Mouse (Mus musculus) forebrain, embryonic 10.5 days (tissue): ENCODE results near the gene Vps13d. TPM values are rescaled to one million over a fixed set of nuclear protein-coding genes. Genes with fewer than 3 reads are reported as not detected.
A peak's percentile ranks its signal among the peaks of the same experiment; 100 is the strongest.

Experiments
- DNase-seq: peaks from one replicate; pipeline ENCODE4 v3.0.0-alpha.2; 2017; ENCODE audit warnings: low spot score; ENCODE audit errors: extremely low spot score
- H3K27ac ChIP-seq: fragments of 300-500 bp; sonication (generic); 2 replicates; pipeline ENCODE4 v1.5.1; 2016; ENCODE audit warnings: mild to moderate bottlenecking
- H3K27me3 ChIP-seq: fragments of 300-500 bp; sonication (generic); 2 replicates; pipeline ENCODE4 v1.6.1; 2016; ENCODE audit warnings: mild to moderate bottlenecking; ENCODE audit not compliant: poor library complexity, severe bottlenecking
- H3K36me3 ChIP-seq: fragments of 300-500 bp; sonication (generic); replicated peaks from 2 replicates; pipeline ENCODE4 v1.6.1; 2016; ENCODE audit warnings: mild to moderate bottlenecking, moderate library complexity
- H3K4me1 ChIP-seq: fragments of 300-500 bp; sonication (generic); 2 replicates; pipeline ENCODE4 v1.6.1; 2016
- H3K4me3 ChIP-seq: fragments of 300-500 bp; sonication (generic); 2 replicates; pipeline ENCODE4 v1.5.1; 2016; ENCODE audit warnings: mild to moderate bottlenecking, moderate library complexity
- H3K9me3 ChIP-seq: fragments of 300-500 bp; sonication (generic); 2 replicates; pipeline ENCODE4 v1.6.1; 2016; ENCODE audit warnings: mild to moderate bottlenecking, moderate library complexity
- WGBS: fragments of 180-500 bp; shearing (Covaris S2); methylation state at CpG from one replicate; pipeline ENCODE4 v1.1.7; 2016; 5-methylcytosine and 5-hydroxymethylcytosine counted together
- polyA plus RNA-seq: library from polyadenylated mRNA; unstranded; fragments of >200 nt; fragmentation: Nextera tagmentation; extraction: Ambion mirVana; gene quantifications from 2 replicates; pipeline ENCODE4 v1.2.1, GENCODE M21; 2016

Vps13d gene
- polyA plus RNA-seq, 1 experiment from 2014 or later = 5.8 TPM

DNA sequence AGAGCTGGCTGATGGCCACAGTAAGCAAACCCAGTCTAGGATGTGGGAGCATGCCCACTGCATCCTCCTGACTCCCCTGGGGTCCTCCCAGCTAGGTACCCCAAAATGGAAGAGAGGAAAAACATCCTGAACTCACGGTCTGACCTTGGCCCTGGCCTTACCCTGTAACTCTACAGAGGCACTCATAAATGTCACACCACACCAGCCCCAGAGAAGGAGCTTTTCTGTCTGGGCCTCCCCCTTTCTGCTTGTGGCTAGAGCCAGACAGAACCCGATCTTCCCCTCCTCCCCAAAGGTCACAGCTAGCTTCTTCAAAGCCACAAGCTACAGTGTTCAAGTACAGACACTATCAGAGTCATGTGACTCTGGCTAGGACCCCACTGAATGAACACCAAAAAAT lies 26.6 kb upstream of the Vps13d start:
- H3K9me3 ChIP-seq = no peaks in the 10 kb centered on the region
- no peak overlapping the region for H3K27ac ChIP-seq
- H3K36me3 ChIP-seq = no peaks in the 10 kb centered on the region
- 84% methylated on average over 2 of the region's 2 CpGs for WGBS
- no peak for DNase-seq
- no peaks in the 10 kb centered on the region for H3K27me3 ChIP-seq
- H3K4me1 ChIP-seq = no peaks in the 10 kb centered on the region
- no peak overlapping the region for H3K4me3 ChIP-seq

DNA sequence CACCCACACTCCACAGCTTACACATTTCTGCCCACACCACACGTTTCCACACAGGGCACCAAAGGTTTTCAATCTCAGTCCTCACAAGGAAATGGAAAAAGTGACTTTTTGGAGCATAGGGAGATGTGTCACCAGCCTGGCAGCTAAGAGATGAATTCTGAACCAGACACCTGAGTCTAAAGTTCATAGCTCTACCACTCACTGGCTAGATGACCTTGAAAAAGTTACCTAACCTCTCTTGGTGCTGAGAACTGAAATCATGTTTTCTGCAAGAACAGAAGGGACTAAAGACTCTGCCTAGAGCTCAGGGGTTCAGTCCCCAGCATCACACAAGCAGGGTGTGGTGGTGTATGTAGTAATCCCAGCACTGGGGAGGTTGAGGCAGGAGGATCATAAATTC lies 25.2 kb upstream of the Vps13d start:
- peaks cover 2% of the 10 kb centered on the region for H3K4me1 ChIP-seq
- H3K27ac ChIP-seq = no peak overlapping the region
- WGBS = 82% methylated on average over 1 of the region's 1 CpGs
- no peaks in the 10 kb centered on the region for H3K9me3 ChIP-seq
- DNase-seq = no peak
- H3K27me3 ChIP-seq = no peaks in the 10 kb centered on the region
- no peak overlapping the region for H3K4me3 ChIP-seq
- H3K36me3 ChIP-seq = no peaks in the 10 kb centered on the region

DNA sequence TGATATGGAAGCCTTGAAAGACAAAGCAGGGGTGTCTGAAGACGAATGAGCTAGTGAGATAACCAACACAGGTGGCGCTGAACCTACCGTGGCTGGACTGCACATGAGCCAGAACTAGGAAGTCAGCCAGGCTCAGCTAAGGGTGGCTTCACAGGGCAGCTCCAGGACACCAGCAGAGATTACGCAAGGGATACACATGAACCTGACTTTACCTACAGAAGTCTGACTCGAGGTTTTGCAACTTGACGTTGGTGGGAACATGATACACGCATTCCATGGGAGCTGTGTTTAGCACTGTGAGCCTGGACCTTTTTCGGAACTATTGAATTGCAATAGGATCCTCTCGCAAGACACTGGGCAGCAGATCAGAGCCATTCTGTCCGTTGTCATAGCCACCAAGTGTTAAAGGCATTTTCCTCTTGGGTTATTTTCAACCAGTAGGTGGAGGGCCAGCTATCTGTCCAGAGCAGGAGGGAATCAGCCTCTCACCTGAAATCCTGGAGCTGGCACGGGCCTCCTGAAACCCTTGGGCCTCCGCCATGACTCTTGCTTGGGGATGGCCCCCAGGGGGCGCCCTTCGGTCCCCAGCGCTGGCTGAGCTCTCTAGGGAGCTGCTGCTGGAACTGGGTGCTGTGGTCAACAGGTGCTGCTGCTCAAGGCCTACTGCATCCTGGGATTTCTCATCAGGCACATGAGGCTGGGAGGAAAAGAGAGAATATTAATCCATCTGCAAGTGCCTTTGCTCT lies 24.6 kb upstream of the Vps13d start:
- H3K27me3 ChIP-seq = no peaks in the 10 kb centered on the region
- H3K36me3 ChIP-seq = no peaks in the 10 kb centered on the region
- no peak for DNase-seq
- H3K4me3 ChIP-seq = no peak overlapping the region
- 65% methylated on average over 15 of the region's 15 CpGs for WGBS
- no peak overlapping the region for H3K27ac ChIP-seq
- H3K9me3 ChIP-seq = no peaks in the 10 kb centered on the region
- H3K4me1 ChIP-seq = peaks cover 8% of the 10 kb centered on the region

DNA sequence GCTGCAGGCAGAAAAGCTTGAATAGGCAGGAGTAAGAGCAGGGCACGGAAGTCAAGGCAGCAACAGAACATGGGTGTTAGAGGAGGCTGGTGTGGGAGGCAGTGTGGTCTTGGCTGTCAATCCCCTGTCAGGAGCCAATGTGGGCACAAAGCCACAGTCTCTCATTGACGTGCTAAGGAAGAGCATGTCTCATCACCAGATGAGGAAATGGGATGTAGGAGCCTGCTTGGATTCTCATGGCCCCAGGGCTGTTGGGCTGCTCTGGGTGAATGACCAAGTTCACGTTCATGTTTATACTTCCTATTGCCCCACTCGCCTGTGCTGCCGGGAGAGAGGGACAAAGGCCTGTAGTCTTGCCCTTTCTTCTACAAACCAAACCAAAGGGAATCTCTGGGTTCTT lies 23.0 kb upstream of the Vps13d start:
- Histone ChIP-seq H3K27ac (no peak overlapping the region), H3K4me1 (peaks cover 9% of the 10 kb centered on the region), H3K4me3 (no peak overlapping the region), H3K27me3 (no peaks in the 10 kb centered on the region), H3K9me3 (no peaks in the 10 kb centered on the region), H3K36me3 (no peaks in the 10 kb centered on the region)
- WGBS = 73% methylated on average over 5 of the region's 5 CpGs
- DNase-seq = no peak

DNA sequence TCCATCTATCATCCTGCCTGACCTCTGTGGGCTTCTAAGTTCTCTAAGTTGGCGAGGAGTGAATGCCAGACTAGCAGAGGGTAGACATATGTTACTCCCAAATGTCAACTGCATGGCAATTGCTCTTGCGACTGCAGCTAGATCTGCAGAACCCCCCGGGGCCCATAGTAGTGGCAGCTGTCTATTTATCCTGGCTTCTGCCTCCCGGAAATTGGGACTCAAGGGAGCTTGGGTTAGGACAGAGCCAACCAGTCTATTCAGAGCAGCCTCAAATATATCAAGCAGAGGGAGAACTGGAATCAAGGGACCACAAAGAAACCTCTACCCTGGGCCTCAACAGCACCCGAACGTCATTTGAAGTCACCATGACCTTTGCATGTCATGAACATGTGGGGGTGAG lies 22.2 kb upstream of the Vps13d start:
- Histone ChIP-seq H3K4me1 (peaks cover 9% of the 10 kb centered on the region), H3K27me3 (no peaks in the 10 kb centered on the region), H3K27ac (no peak overlapping the region), H3K9me3 (no peaks in the 10 kb centered on the region), H3K36me3 (no peaks in the 10 kb centered on the region), H3K4me3 (no peak overlapping the region)
- DNase-seq = no peak
- WGBS = 90% methylated on average over 6 of the region's 6 CpGs

DNA sequence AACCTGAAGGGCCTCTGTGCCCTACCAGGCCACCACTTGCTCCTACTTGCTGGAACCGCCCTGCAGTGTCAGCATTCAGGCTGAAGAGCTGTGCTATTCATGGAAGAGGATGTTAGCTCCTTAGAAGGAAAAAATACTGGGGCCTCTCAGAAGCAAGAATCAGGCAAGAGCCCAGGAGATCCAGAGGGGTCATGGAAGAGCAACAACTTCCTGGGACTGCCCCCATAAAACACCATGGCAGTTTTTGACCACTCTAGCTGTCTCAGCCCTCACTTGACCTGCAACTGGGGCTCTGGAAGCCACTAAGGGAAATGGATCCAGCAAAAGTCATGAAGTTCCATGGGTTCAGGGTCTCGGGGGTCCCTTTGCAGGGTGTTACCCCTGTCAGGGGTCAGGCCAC lies 20.6 kb upstream of the Vps13d start:
- WGBS = 91% methylated on average over 2 of the region's 2 CpGs
- H3K4me3 ChIP-seq = no peak overlapping the region
- no peaks in the 10 kb centered on the region for H3K9me3 ChIP-seq
- H3K4me1 ChIP-seq = peaks cover 9% of the 10 kb centered on the region
- no peaks in the 10 kb centered on the region for H3K27me3 ChIP-seq
- no peak overlapping the region for H3K27ac ChIP-seq
- no peaks in the 10 kb centered on the region for H3K36me3 ChIP-seq
- DNase-seq = no peak

DNA sequence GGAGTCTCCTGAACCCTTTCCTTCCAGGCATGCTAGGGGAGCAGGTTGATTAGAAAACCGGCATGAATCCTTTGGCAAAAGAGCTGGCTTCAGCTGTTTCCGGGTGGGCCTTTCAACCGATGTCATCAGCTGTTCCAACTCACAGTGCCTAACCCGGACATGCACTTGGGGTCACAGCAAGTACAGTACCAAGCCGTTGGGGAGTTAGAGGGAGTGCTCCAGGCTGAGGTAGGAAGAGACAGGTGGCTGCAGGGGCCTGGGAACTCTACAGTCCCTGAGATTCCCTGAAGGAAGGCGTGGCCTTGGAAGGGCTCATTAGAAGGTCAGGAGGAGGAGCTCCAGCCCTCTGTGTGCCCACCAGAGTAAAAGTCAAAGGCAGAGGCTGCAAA lies 20.0 kb upstream of the Vps13d start:
- H3K36me3 ChIP-seq = no peaks in the 10 kb centered on the region
- H3K27me3 ChIP-seq = no peaks in the 10 kb centered on the region
- no peaks in the 10 kb centered on the region for H3K9me3 ChIP-seq
- H3K4me1 ChIP-seq = peaks cover 11% of the 10 kb centered on the region
- no peak for DNase-seq
- 66% methylated on average over 6 of the region's 6 CpGs for WGBS
- no peak overlapping the region for H3K4me3 ChIP-seq
- H3K27ac ChIP-seq = 0 out of 2 replicates have a peak overlapping the region, but pooled peaks have one; percentile 35

DNA sequence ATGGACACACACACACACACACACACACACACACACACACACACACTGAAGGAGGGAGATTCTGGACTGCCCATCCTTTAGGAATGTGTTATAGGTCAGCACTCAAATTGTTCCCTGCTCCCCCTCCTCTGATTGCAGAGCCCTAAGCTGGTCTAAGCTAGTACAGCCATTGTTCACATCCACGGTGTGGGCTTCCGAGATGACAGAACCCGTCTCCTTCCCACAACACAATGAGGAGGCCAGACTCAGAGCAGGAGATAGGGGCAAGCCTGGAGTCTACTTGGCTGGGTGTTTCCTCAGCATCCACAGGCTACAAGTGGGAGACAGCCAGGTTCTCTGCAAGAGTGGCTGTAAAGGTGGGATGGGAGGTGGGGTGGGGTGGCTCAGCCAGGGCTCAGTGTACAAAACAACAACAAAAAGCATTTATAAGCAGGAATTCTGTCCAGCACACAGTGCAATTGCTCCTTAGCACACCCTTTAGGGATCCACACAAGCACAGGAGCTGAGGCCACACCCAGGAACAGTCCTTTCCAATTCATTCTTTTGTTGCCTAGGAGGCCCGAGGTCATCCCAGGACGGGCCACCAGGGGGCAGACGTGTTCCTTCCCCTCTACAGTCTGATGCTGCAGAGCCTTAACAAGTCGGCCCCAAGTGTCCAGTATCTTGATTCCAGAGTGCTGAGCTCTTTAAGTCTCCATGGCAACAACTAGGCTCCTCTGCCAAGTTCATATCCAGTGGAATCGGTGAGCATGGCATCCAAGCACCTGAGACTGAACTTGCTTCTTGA lies 19.4 kb upstream of the Vps13d start:
- Histone ChIP-seq H3K27me3 (no peaks in the 10 kb centered on the region), H3K4me3 (no peak overlapping the region), H3K27ac (peak overlapping the region; percentile 65), H3K9me3 (no peaks in the 10 kb centered on the region), H3K36me3 (no peaks in the 10 kb centered on the region), H3K4me1 (peaks cover 15% of the 10 kb centered on the region)
- peak; percentile 90 for DNase-seq
- 36% methylated on average over 8 of the region's 8 CpGs for WGBS

DNA sequence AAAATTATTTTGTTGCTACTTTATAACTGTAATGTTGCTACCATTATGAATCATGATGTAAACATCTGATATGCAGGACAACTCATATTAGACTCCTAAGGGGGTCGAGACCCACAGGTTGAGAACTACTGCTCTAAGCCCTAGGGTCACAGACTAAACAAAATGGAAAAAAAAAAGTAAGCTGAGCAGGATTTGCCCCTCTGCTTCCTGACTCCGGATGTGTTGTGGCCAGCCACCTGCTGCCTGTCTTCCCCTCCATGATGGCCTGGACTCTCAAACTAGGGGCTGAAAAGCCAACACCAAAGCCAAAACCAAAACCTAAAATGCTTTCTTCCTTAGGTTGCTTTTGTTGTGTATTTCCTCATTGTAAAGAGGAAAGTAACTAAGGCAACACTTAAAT lies 16.3 kb upstream of the Vps13d start:
- Histone ChIP-seq H3K27me3 (no peaks in the 10 kb centered on the region), H3K36me3 (no peaks in the 10 kb centered on the region), H3K4me1 (peaks cover 15% of the 10 kb centered on the region), H3K4me3 (no peak overlapping the region), H3K27ac (no peak overlapping the region), H3K9me3 (no peaks in the 10 kb centered on the region)
- DNase-seq = no peak
- 81% methylated on average over 2 of the region's 2 CpGs for WGBS

DNA sequence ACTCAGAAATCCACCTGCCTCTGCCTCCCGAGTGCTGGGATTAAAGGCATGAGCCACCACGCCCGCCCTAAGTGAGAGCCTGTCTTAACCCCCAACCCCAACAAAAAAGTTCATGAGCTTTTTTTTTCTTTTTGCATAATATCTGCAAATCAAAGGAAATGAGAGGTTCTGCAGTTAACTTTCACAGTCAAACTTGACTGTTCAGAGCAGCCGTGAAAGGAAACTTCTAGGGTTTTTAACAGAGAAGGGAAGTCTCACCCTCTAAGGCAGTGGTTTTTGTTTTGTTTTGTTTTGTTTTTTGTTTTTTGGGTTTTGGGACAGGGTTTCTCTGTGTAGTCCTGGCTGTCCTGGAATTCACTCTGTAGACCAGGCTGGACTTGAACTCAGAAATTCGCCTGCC lies 15.8 kb upstream of the Vps13d start:
- Histone ChIP-seq H3K4me1 (peaks cover 15% of the 10 kb centered on the region), H3K27ac (no peak overlapping the region), H3K36me3 (no peaks in the 10 kb centered on the region), H3K27me3 (no peaks in the 10 kb centered on the region), H3K4me3 (no peak overlapping the region), H3K9me3 (no peaks in the 10 kb centered on the region)
- DNase-seq = no peak
- 86% methylated on average over 5 of the region's 5 CpGs for WGBS

DNA sequence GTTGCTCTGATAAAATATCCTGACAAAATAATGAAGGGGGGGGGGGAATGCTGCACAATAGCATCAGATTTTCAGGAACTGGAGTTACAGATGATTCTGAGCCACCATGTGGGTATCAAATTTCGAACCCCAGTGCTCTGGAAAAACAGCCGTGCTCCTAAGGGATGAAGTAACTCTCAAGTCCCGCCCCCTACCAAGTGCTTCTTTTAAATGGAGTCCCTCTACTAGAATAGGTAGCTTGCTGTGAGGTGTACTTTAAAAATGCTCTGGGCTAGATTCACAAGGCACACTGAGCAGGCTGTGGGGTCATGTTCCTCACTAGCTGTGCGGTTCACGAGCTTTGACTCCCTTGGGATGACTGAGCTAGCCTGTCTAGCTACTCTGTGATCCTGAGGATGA lies 14.9 kb upstream of the Vps13d start:
- no peaks in the 10 kb centered on the region for H3K36me3 ChIP-seq
- WGBS = 44% methylated on average over 5 of the region's 5 CpGs
- no peaks in the 10 kb centered on the region for H3K27me3 ChIP-seq
- H3K27ac ChIP-seq = no peak overlapping the region
- no peak for DNase-seq
- H3K9me3 ChIP-seq = no peaks in the 10 kb centered on the region
- H3K4me1 ChIP-seq = peaks cover 10% of the 10 kb centered on the region
- no peak overlapping the region for H3K4me3 ChIP-seq

DNA sequence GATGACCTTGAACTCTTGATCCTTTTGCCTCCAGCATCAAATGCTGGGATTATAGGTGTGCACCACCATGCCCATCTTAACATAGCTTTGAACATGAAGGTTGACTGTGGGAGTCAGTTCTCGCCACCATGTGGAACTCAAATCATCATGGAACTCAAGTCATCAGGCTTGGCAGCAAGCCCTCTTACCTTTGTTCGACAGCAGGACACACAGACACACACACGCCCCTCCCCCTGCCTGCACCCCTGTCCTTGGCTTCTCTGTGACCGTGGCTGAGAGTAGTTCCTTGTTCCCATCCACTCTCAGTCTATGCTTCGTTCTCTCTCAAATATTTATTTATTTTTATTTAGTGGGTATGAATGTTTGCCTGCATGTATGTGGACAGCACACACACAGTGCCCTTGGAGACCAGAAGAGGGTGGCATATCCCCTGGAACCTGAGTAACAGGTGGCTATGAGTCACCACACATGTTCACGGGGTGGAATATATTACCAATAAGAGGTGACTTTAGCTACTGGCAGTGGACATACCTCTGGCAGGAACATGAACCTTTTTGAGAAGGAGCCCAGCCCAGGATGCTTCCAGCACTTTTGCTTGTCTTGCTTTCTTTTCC lies 14.4 kb upstream of the Vps13d start:
- H3K36me3 ChIP-seq = no peaks in the 10 kb centered on the region
- 80% methylated on average over 6 of the region's 6 CpGs for WGBS
- H3K9me3 ChIP-seq = no peaks in the 10 kb centered on the region
- DNase-seq = no peak
- H3K4me3 ChIP-seq = no peak overlapping the region
- no peaks in the 10 kb centered on the region for H3K27me3 ChIP-seq
- peaks cover 7% of the 10 kb centered on the region for H3K4me1 ChIP-seq
- H3K27ac ChIP-seq = no peak overlapping the region
